ENCODE assay signal across 13 mouse cellular contexts in the genomic region with DNA sequence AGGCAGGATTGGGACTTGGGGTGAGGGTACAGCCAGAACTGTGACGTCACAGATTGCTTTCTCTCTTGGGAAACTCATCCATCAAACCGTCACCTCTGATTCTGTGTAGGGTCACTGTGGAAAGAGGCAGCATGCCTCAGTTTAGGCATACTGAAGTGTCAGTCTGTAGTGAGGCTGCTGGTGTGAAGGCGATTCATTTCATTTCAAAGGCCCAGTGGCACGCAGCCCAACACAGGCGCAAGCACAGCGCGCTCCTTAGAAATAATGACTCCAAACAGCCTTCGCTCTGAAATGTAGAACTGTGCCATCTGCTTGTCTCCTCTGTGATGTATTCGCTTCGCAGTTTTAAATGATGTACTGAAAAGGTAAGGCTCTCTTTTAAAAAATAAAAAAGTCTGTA. TPM values are rescaled to one million over a fixed set of nuclear protein-coding genes. Genes with fewer than 3 reads are reported as not detected.
A peak's percentile ranks its signal among the peaks of the same experiment; 100 is the strongest.
DNase-seq lines count a peak whose midpoint lies in the region; ATAC-seq and TF ChIP-seq lines count a peak whose summit lies in the region.
"Had no signal": no experiment of that assay in that cellular context is flagged by ENCODE, and none has a peak within 500 bp of the region (broad histone marks: within the 10 kb centered on the region; RNA-seq: fewer than 3 reads in every experiment).

No protein-coding gene starts in this region.

- intact Hi-C loops in gastrocnemius, postnatal 36 days (cut with DNase I) = no loop called here

- ATAC-seq in hindbrain, postnatal 0 days = peak; percentile 45; the same call in 1 of the 2 replicates
- ATAC-seq in midbrain, embryonic 15.5 days (replicated peaks) = peak; percentile 76
- no peak for ATAC-seq in intestine, embryonic 16.5 days
- no peak for ATAC-seq in heart, embryonic 12.5 days (ENCODE audit: insufficient number of reproducible peaks, low FRiP score)

- H3K27me3 ChIP-seq in hindbrain, postnatal 0 days (ENCODE audit: insufficient read depth, low read length) = no peaks in the 10 kb centered on the region
- H3K27me3 ChIP-seq in midbrain, embryonic 15.5 days (replicated peaks) = no peaks in the 10 kb centered on the region
- 0 out of 2 replicates have a peak, but pooled peaks cover 3% of the 10 kb centered on the region for H3K27me3 ChIP-seq in intestine, embryonic 16.5 days (replicated peaks; ENCODE audit: control insufficient read depth, insufficient read depth, low read length)
- peaks cover 4% of the 10 kb centered on the region; the same call in 1 of the 2 replicates for H3K27me3 ChIP-seq in heart, embryonic 12.5 days (replicated peaks)
- H3K27me3 ChIP-seq: lung, embryonic 15.5 days had no signal

- H3K4me2 ChIP-seq in hindbrain, postnatal 0 days (ENCODE audit: low read depth, low read length) = peak overlapping the region; percentile 28; the same call in 1 of the 2 replicates
- peak overlapping the region; percentile 29 for H3K4me2 ChIP-seq in midbrain, embryonic 15.5 days
- no peak overlapping the region for H3K4me2 ChIP-seq in intestine, embryonic 16.5 days (ENCODE audit: low read depth, low read length)
- no peak overlapping the region for H3K4me2 ChIP-seq in heart, embryonic 12.5 days
- H3K4me2 ChIP-seq: heart, embryonic 13.5 days; lung, embryonic 15.5 days had no signal

- no peaks in the 10 kb centered on the region for H3K4me1 ChIP-seq in hindbrain, postnatal 0 days (ENCODE audit: insufficient read depth, low read length)
- H3K4me1 ChIP-seq in midbrain, embryonic 15.5 days = peaks cover 4% of the 10 kb centered on the region; the same call in 1 of the 2 replicates
- no peaks in the 10 kb centered on the region for H3K4me1 ChIP-seq in intestine, embryonic 16.5 days (ENCODE audit: control insufficient read depth, insufficient read depth, low read length)
- peaks cover 5% of the 10 kb centered on the region; the same call in 1 of the 2 replicates for H3K4me1 ChIP-seq in heart, embryonic 12.5 days (replicated peaks)
- H3K4me1 ChIP-seq: lung, embryonic 15.5 days had no signal

- 49% methylated on average over 10 of the region's 10 CpGs for WGBS in hindbrain, postnatal 0 days
- WGBS in midbrain, embryonic 15.5 days = 34% methylated on average over 10 of the region's 10 CpGs
- 63% methylated on average over 10 of the region's 10 CpGs for WGBS in intestine, embryonic 16.5 days
- WGBS in heart, embryonic 12.5 days = 61% methylated on average over 10 of the region's 10 CpGs

- H3K9ac ChIP-seq in hindbrain, postnatal 0 days (replicated peaks; ENCODE audit: low read length) = no peak overlapping the region
- H3K9ac ChIP-seq in midbrain, embryonic 15.5 days = no peak overlapping the region
- no peak overlapping the region for H3K9ac ChIP-seq in intestine, embryonic 16.5 days (ENCODE audit: low read depth, low read length)
- H3K9ac ChIP-seq in heart, embryonic 12.5 days = no peak overlapping the region
- H3K9ac ChIP-seq: heart, embryonic 13.5 days; lung, embryonic 15.5 days had no signal

- no peaks in the 10 kb centered on the region for H3K9me3 ChIP-seq in hindbrain, postnatal 0 days (ENCODE audit: low read length)
- H3K9me3 ChIP-seq in midbrain, embryonic 15.5 days = no peaks in the 10 kb centered on the region
- no peaks in the 10 kb centered on the region for H3K9me3 ChIP-seq in intestine, embryonic 16.5 days (ENCODE audit: control insufficient read depth, low read length)
- H3K9me3 ChIP-seq in heart, embryonic 12.5 days (replicated peaks) = no peaks in the 10 kb centered on the region
- H3K9me3 ChIP-seq: G1E; heart, embryonic 13.5 days; lung, embryonic 15.5 days had no signal

- DNase-seq in cerebellum, adult 9-11 months = peak; percentile 16
- DNase-seq in embryo, embryonic 10 days (ENCODE audit: low spot score) = peak; percentile 50
- DNase-seq in hindbrain, postnatal 0 days (ENCODE audit: low spot score) = peak; percentile 31
- DNase-seq in gastrocnemius, postnatal 36 days = no peak
- DNase-seq in spleen, postnatal 36 days (ENCODE audit: low spot score in 2 of 2) = no peak
- DNase-seq: adrenal gland, postnatal 25 days had no signal

- H3K36me3 ChIP-seq in hindbrain, postnatal 0 days (ENCODE audit: insufficient read depth, low read length) = no peaks in the 10 kb centered on the region
- no peaks in the 10 kb centered on the region for H3K36me3 ChIP-seq in midbrain, embryonic 15.5 days (replicated peaks)
- no peaks in the 10 kb centered on the region for H3K36me3 ChIP-seq in intestine, embryonic 16.5 days (ENCODE audit: control insufficient read depth, insufficient read depth, low read length)
- no peaks in the 10 kb centered on the region for H3K36me3 ChIP-seq in heart, embryonic 12.5 days
- H3K36me3 ChIP-seq: G1E; heart, embryonic 13.5 days; lung, embryonic 15.5 days had no signal

- H3K27ac ChIP-seq in hindbrain, postnatal 0 days = no peak overlapping the region
- H3K27ac ChIP-seq in midbrain, embryonic 15.5 days = no peak overlapping the region; the same call in 1 of the 2 replicates
- H3K27ac ChIP-seq in intestine, embryonic 16.5 days (ENCODE audit: low read length) = no peak overlapping the region
- H3K27ac ChIP-seq in heart, embryonic 12.5 days (ENCODE audit: poor library complexity, severe bottlenecking) = no peak overlapping the region
- H3K27ac ChIP-seq: heart, embryonic 13.5 days had no signal

- no peak for TF ChIP-seq CTCF in hindbrain, postnatal 0 days (IDR thresholded peaks at IDR 0.05; ENCODE audit: low read depth)

- H3K4me3 ChIP-seq in hindbrain, postnatal 0 days (ENCODE audit: low read length) = no peak overlapping the region
- no peak overlapping the region for H3K4me3 ChIP-seq in midbrain, embryonic 15.5 days
- H3K4me3 ChIP-seq in intestine, embryonic 16.5 days (ENCODE audit: low read length) = no peak overlapping the region
- H3K4me3 ChIP-seq in heart, embryonic 12.5 days = no peak overlapping the region
- H3K4me3 ChIP-seq: heart, embryonic 13.5 days; lung, embryonic 15.5 days had no signal

RNA-seq across cellular contexts. Expression of a gene that starts 47.5 kb away (rescaled TPM):
- not detected in 2 replicates for total RNA-seq in hindbrain, postnatal 0 days (2014; rRNA removed)
- polyA plus RNA-seq in hindbrain, postnatal 0 days (2015; fragmentation: Nextera tagmentation; extraction: Ambion mirVana) = not detected in 2 replicates
- polyA plus RNA-seq in midbrain, embryonic 15.5 days (2015; fragmentation: Nextera tagmentation; extraction: Ambion mirVana) = not detected in 2 replicates
- 0.15 and 0.29 TPM in 2 replicates for polyA plus RNA-seq in intestine, embryonic 16.5 days (2015; fragmentation: Nextera tagmentation; extraction: Ambion mirVana)
- not detected for total RNA-seq in gastrocnemius, postnatal 36 days (2021)
- 0.21 and 0.46 TPM in 2 replicates for polyA plus RNA-seq in heart, embryonic 12.5 days (2016; fragmentation: Nextera tagmentation; extraction: Ambion mirVana)
- total RNA-seq: adrenal gland, postnatal 25 days; G1E had no signal
- polyA plus RNA-seq: G1E; large intestine, adult 2 months had no signal

Comparison
In these comparisons a context has a peak if more than half of its experiments do, and no peak if none do; other contexts are left out.
1. DNase-seq: peak in cerebellum, adult 9-11 months (single experiment), embryo, embryonic 10 days (single experiment) and hindbrain, postnatal 0 days (single experiment); none in gastrocnemius, postnatal 36 days (0 of 2) and spleen, postnatal 36 days (0 of 2).
2. ATAC-seq: peak in hindbrain, postnatal 0 days (single experiment) and midbrain, embryonic 15.5 days (single experiment); none in intestine, embryonic 16.5 days (single experiment) and heart, embryonic 12.5 days (single experiment).
3. H3K4me2 ChIP-seq: peak in hindbrain, postnatal 0 days (single experiment) and midbrain, embryonic 15.5 days (single experiment); none in intestine, embryonic 16.5 days (single experiment) and heart, embryonic 12.5 days (single experiment).